Mouse (Mus musculus) testis, adult 2 months (tissue): Measurements from ENCODE around the gene Bmper.

Experiments
- CTCF ChIP-seq: fragments of 200-500 bp; IDR thresholded peaks from 2 replicates; pipeline ENCODE4 v1.5.1; 2012; ENCODE audit warnings: low read depth, mild to moderate bottlenecking, inconsistent platforms, low read length, moderate library complexity; ENCODE audit not compliant: control insufficient read depth, insufficient read depth, insufficient replicate concordance
- POLR2A ChIP-seq: fragments of 200-500 bp; IDR thresholded peaks from 2 replicates; pipeline ENCODE4 v1.6.1; 2012; ENCODE audit warnings: low read depth, mild to moderate bottlenecking, inconsistent platforms, low read length, moderate library complexity; ENCODE audit not compliant: control insufficient read depth

DNA sequence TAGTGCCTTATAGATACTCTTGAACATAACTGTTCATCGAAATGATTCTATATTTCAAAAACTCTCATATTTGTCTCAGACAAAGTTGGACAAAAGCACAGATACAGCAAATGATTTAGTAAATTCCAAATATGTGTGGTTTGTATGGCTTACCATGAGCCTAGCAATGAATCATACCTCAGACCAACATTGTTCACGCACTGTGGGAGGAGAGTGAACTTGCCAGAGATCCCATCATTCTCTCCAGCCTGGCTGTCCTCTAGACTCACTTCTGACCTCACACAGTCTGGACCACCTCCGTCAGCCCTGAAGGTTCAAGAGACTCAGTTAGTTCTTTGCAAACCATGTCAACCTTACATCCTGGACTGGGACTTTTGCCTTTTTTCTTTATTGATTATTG, 175.0 kb downstream of the Bmper start:
- TF ChIP-seq CTCF (no peak), POLR2A (no peak)
